Mouse (Mus musculus): ENCODE measurements around the gene Scrt2. TPM values are rescaled to one million over a fixed set of nuclear protein-coding genes. Genes with fewer than 3 reads are reported as not detected.
A peak's percentile ranks its signal among the peaks of the same experiment; 100 is the strongest.

Scrt2 gene
- polyA plus RNA-seq, 1 experiment from 2014 or later, result not detected

GRCm38 (mm10) chr2:152143279-152144157 is 62.2 kb downstream of the Scrt2 start, which contains the start of gene Tcf15:
Tcf15 (plus strand) TSS chr2:152143561.
- DNase-seq (ENCODE audit: low spot score) (peak; percentile 50), ATAC-seq (peak; percentile 83)
- no peaks in the 10 kb centered on the region for H3K9me3 ChIP-seq (ENCODE audit: low read length)
- H3K9ac ChIP-seq (replicated peaks; ENCODE audit: low read depth), result 0 out of 2 replicates have a peak within 1 kb of the TSS, but pooled peaks have one; percentile 8
- H3K36me3 ChIP-seq (ENCODE audit: insufficient read depth, low read length), result no peaks in the 10 kb centered on the region
- WGBS, result 3% methylated on average over 96 of the region's 118 CpGs
- peak within 1 kb of the TSS; percentile 78 for H3K4me2 ChIP-seq (replicated peaks; ENCODE audit: low read depth, low read length)
- no peak within 1 kb of the TSS for H3K27ac ChIP-seq (ENCODE audit: low read length)
- peaks cover 10% of the 10 kb centered on the region; the same call in 1 of the 2 replicates for H3K4me1 ChIP-seq (ENCODE audit: insufficient read depth, low read depth, low read length)
- no peak for TF ChIP-seq EP300 (IDR thresholded peaks at IDR 0.05)
- no peak for TF ChIP-seq CTCF (IDR thresholded peaks at IDR 0.05)
- peak within 1 kb of the TSS; percentile 44 for H3K4me3 ChIP-seq (ENCODE audit: low read depth, low read length)
- peaks cover 20% of the 10 kb centered on the region; the same call in 1 of the 2 replicates for H3K27me3 ChIP-seq (replicated peaks; ENCODE audit: insufficient read depth, low read length)

- WGBS, result 24% methylated on average over 9 of the region's 9 CpGs
- H3K36me3 ChIP-seq (ENCODE audit: insufficient read depth, low read length), result no peaks in the 10 kb centered on the region
- 0 out of 2 replicates have a peak overlapping the region, but pooled peaks have one; percentile 8 for H3K9ac ChIP-seq (replicated peaks; ENCODE audit: low read depth)
- no peaks in the 10 kb centered on the region for H3K9me3 ChIP-seq (ENCODE audit: low read length)
- ATAC-seq (no peak), DNase-seq (ENCODE audit: low spot score) (no peak)
- H3K4me2 ChIP-seq (replicated peaks; ENCODE audit: low read depth, low read length), result peak overlapping the region; percentile 78
- H3K27ac ChIP-seq (ENCODE audit: low read length), result no peak overlapping the region
- H3K4me3 ChIP-seq (ENCODE audit: low read depth, low read length), result peak overlapping the region; percentile 44
- no peak for TF ChIP-seq CTCF (IDR thresholded peaks at IDR 0.05)
- no peak for TF ChIP-seq EP300 (IDR thresholded peaks at IDR 0.05)
- peaks cover 20% of the 10 kb centered on the region; the same call in 1 of the 2 replicates for H3K27me3 ChIP-seq (replicated peaks; ENCODE audit: insufficient read depth, low read length)
- peaks cover 10% of the 10 kb centered on the region; the same call in 1 of the 2 replicates for H3K4me1 ChIP-seq (ENCODE audit: insufficient read depth, low read depth, low read length)
Measured at GRCm38 (mm10) chr2:152144158-152144450, 62.8 kb downstream of the Scrt2 start.

- 70% methylated on average over 5 of the region's 5 CpGs for WGBS
- ATAC-seq, result no peak
- no peaks in the 10 kb centered on the region for H3K9me3 ChIP-seq (ENCODE audit: low read length)
- H3K27ac ChIP-seq (ENCODE audit: low read length), result no peak overlapping the region
- H3K4me2 ChIP-seq (replicated peaks; ENCODE audit: low read depth, low read length), result peak overlapping the region; percentile 78
- H3K4me1 ChIP-seq (ENCODE audit: insufficient read depth, low read depth, low read length), result peaks cover 10% of the 10 kb centered on the region; the same call in 1 of the 2 replicates
- peaks cover 20% of the 10 kb centered on the region; the same call in 1 of the 2 replicates for H3K27me3 ChIP-seq (replicated peaks; ENCODE audit: insufficient read depth, low read length)
- TF ChIP-seq EP300 (IDR thresholded peaks at IDR 0.05) (no peak), CTCF (IDR thresholded peaks at IDR 0.05) (no peak)
- DNase-seq (ENCODE audit: low spot score), result no peak
- H3K9ac ChIP-seq (replicated peaks; ENCODE audit: low read depth), result no peak overlapping the region
- H3K36me3 ChIP-seq (ENCODE audit: insufficient read depth, low read length), result no peaks in the 10 kb centered on the region
- peak overlapping the region; percentile 44; the same call in 1 of the 2 replicates for H3K4me3 ChIP-seq (ENCODE audit: low read depth, low read length)
Measured at GRCm38 (mm10) chr2:152144501-152144900, 63.2 kb downstream of the Scrt2 start.

Other genes with a start within 250 kb of the Scrt2 start
- 1.7 and 2.6 TPM in 2 replicates for gene Rspo4, start 238.6 kb upstream of the Scrt2 start, polyA plus RNA-seq (2015; fragmentation: Nextera tagmentation; extraction: Ambion mirVana)
- gene Angpt4, start 170.3 kb upstream of the Scrt2 start, polyA plus RNA-seq (2015; fragmentation: Nextera tagmentation; extraction: Ambion mirVana), result 0.11 and 0.13 TPM in 2 replicates
- gene Fam110a, start 101.3 kb upstream of the Scrt2 start, polyA plus RNA-seq (2015; fragmentation: Nextera tagmentation; extraction: Ambion mirVana), result 34.8 and 36.3 TPM in 2 replicates
- 26.0 and 26.7 TPM in 2 replicates for gene Slc52a3, start 85.0 kb upstream of the Scrt2 start, polyA plus RNA-seq (2015; fragmentation: Nextera tagmentation; extraction: Ambion mirVana)
- 8.9 and 9.4 TPM in 2 replicates for gene Srxn1, start 24.0 kb downstream of the Scrt2 start, polyA plus RNA-seq (2015; fragmentation: Nextera tagmentation; extraction: Ambion mirVana)
- gene Tcf15, start 62.0 kb downstream of the Scrt2 start, polyA plus RNA-seq (2015; fragmentation: Nextera tagmentation; extraction: Ambion mirVana), result 2.0 and 3.6 TPM in 2 replicates
- 62.4 and 70.4 TPM in 2 replicates for gene Csnk2a1, start 145.3 kb downstream of the Scrt2 start, polyA plus RNA-seq (2015; fragmentation: Nextera tagmentation; extraction: Ambion mirVana)
- gene Tbc1d20, start 212.3 kb downstream of the Scrt2 start, polyA plus RNA-seq (2015; fragmentation: Nextera tagmentation; extraction: Ambion mirVana), result 37.5 and 38.8 TPM in 2 replicates